Comparison of ENCODE assay signal across 18 mouse cellular contexts in genomic region chr6:88447454-88447853, GRCm38 (mm10). TPM values are rescaled to one million over a fixed set of nuclear protein-coding genes. Genes with fewer than 3 reads are reported as not detected.
A peak's percentile ranks its signal among the peaks of the same experiment; 100 is the strongest.
DNase-seq lines count a peak whose midpoint lies in the region; ATAC-seq and TF ChIP-seq lines count a peak whose summit lies in the region.
"Had no signal": no experiment of that assay in that cellular context is flagged by ENCODE, and none has a peak within 500 bp of the region (broad histone marks: within the 10 kb centered on the region; RNA-seq: fewer than 3 reads in every experiment).

No protein-coding gene starts in this region.

- 22% methylated on average over 4 of the region's 4 CpGs for WGBS in hindbrain, embryonic 11.5 days
- WGBS in hindbrain, embryonic 16.5 days: 14% methylated on average over 4 of the region's 4 CpGs

- no peak overlapping the region for H3K9ac ChIP-seq in hindbrain, embryonic 11.5 days (ENCODE audit: low read depth, low read length)
- H3K9ac ChIP-seq in hindbrain, embryonic 16.5 days (ENCODE audit: low read depth, low read length): no peak overlapping the region
- H3K9ac ChIP-seq in ES-Bruce4 (ENCODE audit: low read depth, poor library complexity, severe bottlenecking): no peak overlapping the region
- H3K9ac ChIP-seq: limb, embryonic 12.5 days had no signal

- TF ChIP-seq POLR2A in ES-Bruce4 (IDR thresholded peaks at IDR 0.05; ENCODE audit: insufficient read depth, low read length): no peak

- no peaks in the 10 kb centered on the region for H3K9me3 ChIP-seq in hindbrain, embryonic 11.5 days (ENCODE audit: control insufficient read depth, low read length)
- H3K9me3 ChIP-seq in hindbrain, embryonic 16.5 days (ENCODE audit: control insufficient read depth, low read length): no peaks in the 10 kb centered on the region
- H3K9me3 ChIP-seq in ES-Bruce4 (replicated peaks; ENCODE audit: control insufficient read depth, insufficient read depth, low read length, poor library complexity, severe bottlenecking): no peaks in the 10 kb centered on the region
- H3K9me3 ChIP-seq: limb, embryonic 12.5 days; liver, embryonic 13.5 days had no signal

- DNase-seq in hindbrain, embryonic 11.5 days (ENCODE audit: low spot score): peak; percentile 47
- DNase-seq in Muller cell, postnatal 12 days (ENCODE audit: inconsistent ontology term): peak; percentile 46
- peak; percentile 11 for DNase-seq in induced T-regulatory cell, adult 2 months (ENCODE audit: low read depth)
- DNase-seq in gastrocnemius, adult 18-20 months (ENCODE audit: low spot score): no peak
- no peak for DNase-seq in cerebellum, postnatal 14 days
- DNase-seq: adrenal gland, postnatal 10 days; cerebellum, adult 18-20 months; gastrocnemius, postnatal 25 days; kidney, adult 18-20 months; kidney, postnatal 10 days; liver, embryonic 13.5 days; right cerebral cortex, postnatal 25 days had no signal

- H3K4me2 ChIP-seq in hindbrain, embryonic 11.5 days (replicated peaks; ENCODE audit: low read depth, low read length): no peak overlapping the region
- no peak overlapping the region for H3K4me2 ChIP-seq in hindbrain, embryonic 16.5 days (ENCODE audit: low read length)

- TF ChIP-seq CTCF in ES-Bruce4 (IDR thresholded peaks at IDR 0.05; ENCODE audit: low read depth, low read length): no peak

- 0 out of 2 replicates have a peak, but pooled peaks have one; percentile 22 for TF ChIP-seq EP300 in ES-Bruce4 (IDR thresholded peaks at IDR 0.05; ENCODE audit: insufficient read depth, low read depth, low read length)

- H3K36me3 ChIP-seq in hindbrain, embryonic 11.5 days (ENCODE audit: control insufficient read depth, insufficient read depth, low read length): no peaks in the 10 kb centered on the region
- no peaks in the 10 kb centered on the region for H3K36me3 ChIP-seq in hindbrain, embryonic 16.5 days (ENCODE audit: control insufficient read depth, insufficient read depth, low read length)
- no peaks in the 10 kb centered on the region for H3K36me3 ChIP-seq in ES-Bruce4 (ENCODE audit: control insufficient read depth, insufficient read depth, low read length, poor library complexity, severe bottlenecking)
- H3K36me3 ChIP-seq: limb, embryonic 12.5 days; liver, embryonic 13.5 days had no signal

- H3K27me3 ChIP-seq in hindbrain, embryonic 11.5 days (ENCODE audit: control insufficient read depth, insufficient read depth, low read length): no peaks in the 10 kb centered on the region
- no peaks in the 10 kb centered on the region; the same call in 1 of the 2 replicates for H3K27me3 ChIP-seq in hindbrain, embryonic 16.5 days (replicated peaks; ENCODE audit: control insufficient read depth, insufficient read depth, low read length)
- H3K27me3 ChIP-seq in ES-Bruce4 (ENCODE audit: control insufficient read depth, insufficient read depth, low read length, poor library complexity, severe bottlenecking): no peaks in the 10 kb centered on the region

- peak; percentile 56; the same call in 1 of the 2 replicates for ATAC-seq in hindbrain, embryonic 11.5 days (ENCODE audit: low FRiP score)
- ATAC-seq in hindbrain, embryonic 16.5 days: no peak
- ATAC-seq: lung, postnatal 0 days had no signal

- H3K4me3 ChIP-seq in hindbrain, embryonic 11.5 days (ENCODE audit: low read depth, low read length): no peak overlapping the region
- H3K4me3 ChIP-seq in hindbrain, embryonic 16.5 days (ENCODE audit: low read length): no peak overlapping the region
- H3K4me3 ChIP-seq in ES-Bruce4 (ENCODE audit: low read depth, low read length): no peak overlapping the region
- H3K4me3 ChIP-seq: left cerebral cortex, adult 2 months; liver, embryonic 13.5 days had no signal

- H3K4me1 ChIP-seq in hindbrain, embryonic 11.5 days (replicated peaks; ENCODE audit: control insufficient read depth, insufficient read depth, low read length): no peaks in the 10 kb centered on the region
- peaks cover 7% of the 10 kb centered on the region for H3K4me1 ChIP-seq in hindbrain, embryonic 16.5 days (ENCODE audit: control insufficient read depth, insufficient read depth, low read depth, low read length)
- H3K4me1 ChIP-seq in ES-Bruce4 (ENCODE audit: control insufficient read depth, insufficient read depth, low read length): peaks cover 2% of the 10 kb centered on the region

- H3K27ac ChIP-seq in hindbrain, embryonic 11.5 days (ENCODE audit: low read depth, low read length): no peak overlapping the region
- H3K27ac ChIP-seq in hindbrain, embryonic 16.5 days (ENCODE audit: low read depth, low read length): no peak overlapping the region
- H3K27ac ChIP-seq in ES-Bruce4 (ENCODE audit: insufficient read depth, low read length): no peak overlapping the region
- H3K27ac ChIP-seq: hindbrain, embryonic 14.5 days; left cerebral cortex, adult 2 months; limb, embryonic 12.5 days; liver, embryonic 13.5 days had no signal

RNA-seq across cellular contexts. Expression of gene Eefsec, which starts 1.1 kb away (rescaled TPM):
- polyA plus RNA-seq in hindbrain, embryonic 11.5 days (2014; fragmentation: Nextera tagmentation; extraction: Ambion mirVana): 34.9 and 41.9 TPM in 2 replicates
- 24.4 and 24.9 TPM in 2 replicates for polyA plus RNA-seq in hindbrain, embryonic 16.5 days (2015; fragmentation: Nextera tagmentation; extraction: Ambion mirVana)
- 18.7 and 21.1 TPM in 2 replicates for polyA plus RNA-seq in ES-Bruce4 (2011; ENCODE audit: insufficient read depth, insufficient read length, low read depth, missing spikeins)
- total RNA-seq in gastrocnemius, adult 18-20 months (2021): 1 to 10 TPM; 7.1 to 7.6 TPM

RNA-seq across cellular contexts. Expression of gene Ruvbl1, which starts 17.8 kb away (rescaled TPM):
- polyA plus RNA-seq in hindbrain, embryonic 11.5 days (2014; fragmentation: Nextera tagmentation; extraction: Ambion mirVana): 149 and 163 TPM in 2 replicates
- polyA plus RNA-seq in hindbrain, embryonic 16.5 days (2015; fragmentation: Nextera tagmentation; extraction: Ambion mirVana): 93.8 and 95.2 TPM in 2 replicates
- 102 TPM in 2 replicates for polyA plus RNA-seq in ES-Bruce4 (2011; ENCODE audit: insufficient read depth, insufficient read length, low read depth, missing spikeins)
- total RNA-seq in gastrocnemius, adult 18-20 months (2021): 10 to 100 TPM; 21.9 to 23.9 TPM

Comparison
In these comparisons a context has a peak if more than half of its experiments do, and no peak if none do; other contexts are left out.
1. DNase-seq: peak in hindbrain, embryonic 11.5 days (single experiment), Muller cell, postnatal 12 days (single experiment) and induced T-regulatory cell, adult 2 months (single experiment); none in gastrocnemius, adult 18-20 months (single experiment) and cerebellum, postnatal 14 days (0 of 2).